Mouse (Mus musculus) intestine, embryonic 14.5 days (tissue): Measurements from ENCODE around the gene Gca. TPM values are rescaled to one million over a fixed set of nuclear protein-coding genes. Genes with fewer than 3 reads are reported as not detected.

ENCODE experiments used
- ATAC-seq: fragments of 200-750 bp; cut with Nextera tagmentation; replicated peaks from 2 replicates; pipeline ENCODE4 v1.8.0; 2017; ENCODE audit warnings: low read depth, moderate number of reproducible peaks, moderate TSS enrichment, moderate library complexity; ENCODE audit not compliant: low FRiP score, low TSS enrichment
- DNase-seq: peaks from one replicate; pipeline ENCODE4 v3.0.0-alpha.2; 2018; ENCODE audit warnings: low spot score
- H3K27ac ChIP-seq: fragments of 300-500 bp; sonication (generic); 2 replicates; pipeline ENCODE4 v1.5.1; 2014; ENCODE audit warnings: low read depth, mild to moderate bottlenecking, control low read depth
- H3K27me3 ChIP-seq: fragments of 300-500 bp; sonication (generic); replicated peaks from 2 replicates; pipeline ENCODE4 v1.6.1; 2014; ENCODE audit warnings: low read length, control low read depth; ENCODE audit not compliant: control insufficient read depth, insufficient read depth
- H3K36me3 ChIP-seq: fragments of 300-500 bp; sonication (generic); 2 replicates; pipeline ENCODE4 v1.6.1; 2014; ENCODE audit warnings: low read length, control low read depth; ENCODE audit not compliant: control insufficient read depth, insufficient read depth
- H3K4me1 ChIP-seq: fragments of 300-500 bp; sonication (generic); replicated peaks from 2 replicates; pipeline ENCODE4 v1.6.1; 2014; ENCODE audit warnings: low read length, control low read depth, mixed read lengths; ENCODE audit not compliant: control insufficient read depth, insufficient read depth
- H3K4me2 ChIP-seq: fragments of 300-500 bp; sonication (generic); 2 replicates; pipeline ENCODE4 v1.6.1; 2014; ENCODE audit warnings: low read length
- H3K4me3 ChIP-seq: fragments of 300-500 bp; sonication (generic); 2 replicates; pipeline ENCODE4 v1.5.1; 2014; ENCODE audit warnings: low read depth, low read length, control low read depth, mixed read lengths
- H3K9ac ChIP-seq: fragments of 300-500 bp; sonication (generic); 2 replicates; pipeline ENCODE4 v1.6.1; 2014; ENCODE audit warnings: mild to moderate bottlenecking, low read length
- H3K9me3 ChIP-seq: fragments of 300-500 bp; sonication (generic); 2 replicates; pipeline ENCODE4 v1.6.1; 2016; ENCODE audit warnings: low read length, control low read depth; ENCODE audit not compliant: control insufficient read depth
- WGBS: fragments of 180-500 bp; shearing (Covaris S2); extraction: QIAGEN DNeasy Blood & Tissue Kit; methylation state at CpG from one replicate; pipeline ENCODE4 v1.1.7; 2014; 5-methylcytosine and 5-hydroxymethylcytosine counted together
- polyA plus RNA-seq: library from polyadenylated mRNA; unstranded; fragments of >200 nt; fragmentation: Nextera tagmentation; extraction: Ambion mirVana; gene quantifications from 2 replicates; pipeline ENCODE4 v1.2.1, GENCODE M21; 2014

Gene Gca
- polyA plus RNA-seq, 1 experiment from 2014 or later = 12.2 TPM

- no peaks in the 10 kb centered on the region for H3K4me1 ChIP-seq
- WGBS = 57% methylated on average over 1 of the region's 1 CpGs
- no peak overlapping the region for H3K9ac ChIP-seq
- no peak for ATAC-seq
- H3K4me3 ChIP-seq = no peak overlapping the region
- H3K27ac ChIP-seq = no peak overlapping the region
- H3K27me3 ChIP-seq = no peaks in the 10 kb centered on the region
- H3K9me3 ChIP-seq = no peaks in the 10 kb centered on the region
- no peak overlapping the region for H3K4me2 ChIP-seq
- no peaks in the 10 kb centered on the region for H3K36me3 ChIP-seq
- DNase-seq = no peak
Observed at GRCm38 (mm10) chr2:62725946-62726345, 61.9 kb downstream of the Gca start.

GRCm38 (mm10) chr2:62727732-62728131 lies 63.6 kb downstream of the Gca start:
- Histone ChIP-seq H3K4me1 (no peaks in the 10 kb centered on the region), H3K27ac (no peak overlapping the region), H3K9ac (no peak overlapping the region), H3K27me3 (no peaks in the 10 kb centered on the region), H3K4me2 (no peak overlapping the region), H3K36me3 (no peaks in the 10 kb centered on the region), H3K4me3 (no peak overlapping the region), H3K9me3 (no peaks in the 10 kb centered on the region)
- DNase-seq (no peak), ATAC-seq (no peak)
- 92% methylated on average over 2 of the region's 2 CpGs for WGBS

GRCm38 (mm10) chr2:62730671-62731070 lies 66.6 kb downstream of the Gca start:
- DNase-seq (no peak), ATAC-seq (no peak)
- H3K4me1 ChIP-seq = no peaks in the 10 kb centered on the region
- H3K9ac ChIP-seq = no peak overlapping the region
- H3K4me2 ChIP-seq = no peak overlapping the region
- no peaks in the 10 kb centered on the region for H3K9me3 ChIP-seq
- no peaks in the 10 kb centered on the region for H3K36me3 ChIP-seq
- H3K27me3 ChIP-seq = no peaks in the 10 kb centered on the region
- WGBS = 82% methylated on average over 1 of the region's 1 CpGs
- H3K4me3 ChIP-seq = no peak overlapping the region
- H3K27ac ChIP-seq = no peak overlapping the region

GRCm38 (mm10) chr2:62743098-62743497 lies 79.0 kb downstream of the Gca start:
- no peak for ATAC-seq

More at GRCm38 (mm10) chr2:62743098-62743497, 79.0 kb downstream of the Gca start:
- Histone ChIP-seq H3K27ac (no peak overlapping the region), H3K9me3 (no peaks in the 10 kb centered on the region), H3K9ac (no peak overlapping the region), H3K4me3 (no peak overlapping the region), H3K36me3 (no peaks in the 10 kb centered on the region), H3K4me2 (no peak overlapping the region), H3K27me3 (no peaks in the 10 kb centered on the region), H3K4me1 (no peaks in the 10 kb centered on the region)
- WGBS = 81% methylated on average over 2 of the region's 2 CpGs
- DNase-seq = no peak

Other genes starting within 250 kb of the Gca start
- gene Gcg, start 180.6 kb upstream of the Gca start, polyA plus RNA-seq = 0.58 and 22.4 TPM in 2 replicates
- gene Fap, start 90.2 kb upstream of the Gca start, polyA plus RNA-seq = 14.2 and 16.5 TPM in 2 replicates
- 5.5 and 6.9 TPM in 2 replicates for gene Ifih1, start 18.0 kb upstream of the Gca start, polyA plus RNA-seq